Mouse (Mus musculus): ENCODE results near the gene Ehd4.

DNA sequence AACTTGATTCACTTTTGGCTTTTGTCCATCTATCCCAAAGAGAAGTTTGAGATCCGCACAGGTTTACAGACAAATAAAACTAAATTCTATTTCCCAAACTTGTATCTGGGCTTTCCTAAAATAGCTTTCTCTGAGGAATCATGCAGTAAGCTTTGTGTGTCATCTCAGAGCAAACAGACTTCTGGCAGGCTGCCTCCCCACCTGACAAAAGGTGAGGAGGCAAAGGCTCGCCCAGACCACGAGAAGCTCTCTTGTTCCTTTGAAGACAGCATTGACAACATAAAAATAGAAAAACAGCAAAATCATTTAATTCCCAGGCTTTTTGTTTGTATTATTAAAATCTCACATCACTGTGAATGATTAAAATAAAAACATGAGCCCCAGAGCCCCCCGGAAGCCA lies 55.1 kb downstream of the Ehd4 start:
- TF ChIP-seq CTCF (IDR thresholded peaks at IDR 0.05; ENCODE audit: low read depth, low read length) = no peak
- TF ChIP-seq POLR2A (IDR thresholded peaks at IDR 0.05; ENCODE audit: extremely low read depth, insufficient read depth, low read length) = no peak

Data from liver, adult 2 months (tissue).